Mouse (Mus musculus): ENCODE data around the gene Agap1. TPM values are rescaled to one million over a fixed set of nuclear protein-coding genes. Genes with fewer than 3 reads are reported as not detected.

The Agap1 gene
- total and polyA plus RNA-seq, 2 experiments from 2014 or later = 45.9 to 175 TPM

GRCm38 (mm10) chr1:89509196-89509595, 54.6 kb downstream of the Agap1 start:
- H3K4me2 ChIP-seq (ENCODE audit: low read depth, low read length, poor library complexity, severe bottlenecking) = no peak overlapping the region
- peaks cover 10% of the 10 kb centered on the region; the same call in 1 of the 2 replicates for H3K4me1 ChIP-seq (ENCODE audit: insufficient read depth, low read length)
- H3K27me3 ChIP-seq (ENCODE audit: insufficient read depth, low read length) = no peaks in the 10 kb centered on the region
- no peak overlapping the region for H3K27ac ChIP-seq (ENCODE audit: low read depth, low read length)
- ATAC-seq (ENCODE audit: low FRiP score) (no peak), DNase-seq (ENCODE audit: low spot score) (no peak)
- H3K9ac ChIP-seq (replicated peaks; ENCODE audit: low read length, poor library complexity, severe bottlenecking) = no peak overlapping the region
- H3K36me3 ChIP-seq (ENCODE audit: insufficient read depth, low read length) = no peaks in the 10 kb centered on the region
- TF ChIP-seq CTCF (IDR thresholded peaks at IDR 0.05) = no peak
- 66% methylated on average over 2 of the region's 2 CpGs for WGBS
- H3K4me3 ChIP-seq (ENCODE audit: low read depth, low read length) = no peak overlapping the region
- no peaks in the 10 kb centered on the region for H3K9me3 ChIP-seq (ENCODE audit: low read length)

DNA sequence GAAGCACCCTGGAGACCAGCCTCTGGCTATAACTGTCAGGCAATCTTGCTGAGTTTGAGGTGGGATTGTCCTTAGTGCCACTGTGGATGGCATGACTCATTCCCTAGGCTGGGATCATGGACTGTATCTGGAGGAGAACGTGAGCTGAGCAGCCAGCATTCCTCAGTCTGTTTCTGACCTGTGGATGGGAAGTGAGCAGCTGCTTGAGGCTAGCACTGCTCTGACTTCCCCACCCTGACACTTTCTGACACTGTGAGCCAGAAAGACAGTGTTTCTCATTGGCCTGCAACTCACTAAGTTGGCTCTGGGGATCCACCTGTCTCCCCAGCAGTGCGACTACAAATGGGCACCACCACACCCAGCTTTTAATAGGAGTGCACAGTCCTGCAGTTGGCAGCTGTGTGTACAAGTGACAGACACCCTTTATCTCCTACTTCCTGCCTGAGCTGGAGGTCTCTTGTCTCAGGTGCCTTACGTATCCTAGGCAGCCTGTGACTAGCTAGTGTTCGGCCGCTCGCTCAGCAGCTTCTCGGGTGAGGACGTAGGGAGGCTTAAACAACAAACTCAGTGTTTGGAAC, 55.2 kb downstream of the Agap1 start:
- Histone ChIP-seq H3K4me3 (ENCODE audit: low read depth, low read length) (no peak overlapping the region), H3K9me3 (ENCODE audit: low read length) (no peaks in the 10 kb centered on the region), H3K4me2 (ENCODE audit: low read depth, low read length, poor library complexity, severe bottlenecking) (no peak overlapping the region), H3K27me3 (ENCODE audit: insufficient read depth, low read length) (no peaks in the 10 kb centered on the region), H3K4me1 (ENCODE audit: insufficient read depth, low read length) (peaks cover 10% of the 10 kb centered on the region; the same call in 1 of the 2 replicates), H3K9ac (replicated peaks; ENCODE audit: low read length, poor library complexity, severe bottlenecking) (no peak overlapping the region), H3K27ac (ENCODE audit: low read depth, low read length) (no peak overlapping the region), H3K36me3 (ENCODE audit: insufficient read depth, low read length) (no peaks in the 10 kb centered on the region)
- 51% methylated on average over 8 of the region's 8 CpGs for WGBS
- ATAC-seq (ENCODE audit: low FRiP score) (no peak), DNase-seq (ENCODE audit: low spot score) (no peak)
- TF ChIP-seq CTCF (IDR thresholded peaks at IDR 0.05) = no peak

DNA sequence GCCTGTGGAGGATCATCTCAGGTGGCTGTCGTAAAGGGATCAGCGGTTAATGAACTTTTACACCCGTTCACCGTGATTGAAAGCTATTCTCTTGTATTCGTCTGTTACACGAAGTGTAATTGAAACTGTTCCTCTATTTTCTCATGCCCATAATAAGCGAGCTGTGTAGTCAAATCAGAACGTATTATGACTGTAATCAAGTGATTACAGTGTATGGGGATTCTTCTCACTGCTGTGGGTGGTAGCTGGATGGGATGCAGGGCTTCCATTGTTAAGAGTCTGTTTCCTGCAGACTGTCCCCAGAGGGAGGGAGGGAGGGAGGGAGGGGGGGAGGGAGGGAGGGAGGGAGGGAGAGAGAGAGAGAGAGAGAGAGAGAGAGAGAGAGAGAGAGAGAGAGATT, 56.1 kb downstream of the Agap1 start:
- Histone ChIP-seq H3K27me3 (ENCODE audit: insufficient read depth, low read length) (no peaks in the 10 kb centered on the region), H3K36me3 (ENCODE audit: insufficient read depth, low read length) (no peaks in the 10 kb centered on the region), H3K9me3 (ENCODE audit: low read length) (no peaks in the 10 kb centered on the region), H3K27ac (ENCODE audit: low read depth, low read length) (no peak overlapping the region), H3K4me2 (ENCODE audit: low read depth, low read length, poor library complexity, severe bottlenecking) (no peak overlapping the region), H3K4me1 (ENCODE audit: insufficient read depth, low read length) (peaks cover 10% of the 10 kb centered on the region; the same call in 1 of the 2 replicates), H3K4me3 (ENCODE audit: low read depth, low read length) (no peak overlapping the region), H3K9ac (replicated peaks; ENCODE audit: low read length, poor library complexity, severe bottlenecking) (no peak overlapping the region)
- DNase-seq (ENCODE audit: low spot score) (no peak), ATAC-seq (ENCODE audit: low FRiP score) (no peak)
- 37% methylated on average over 8 of the region's 8 CpGs for WGBS
- TF ChIP-seq CTCF (IDR thresholded peaks at IDR 0.05) = no peak

- no peak overlapping the region for H3K27ac ChIP-seq (ENCODE audit: low read depth, low read length)
- ATAC-seq (ENCODE audit: low FRiP score) (no peak), DNase-seq (ENCODE audit: low spot score) (no peak)
- no peaks in the 10 kb centered on the region for H3K9me3 ChIP-seq (ENCODE audit: low read length)
- H3K9ac ChIP-seq (replicated peaks; ENCODE audit: low read length, poor library complexity, severe bottlenecking) = no peak overlapping the region
- no peak for TF ChIP-seq CTCF (IDR thresholded peaks at IDR 0.05)
- no peaks in the 10 kb centered on the region for H3K36me3 ChIP-seq (ENCODE audit: insufficient read depth, low read length)
- no peak overlapping the region for H3K4me2 ChIP-seq (ENCODE audit: low read depth, low read length, poor library complexity, severe bottlenecking)
- WGBS = 82% methylated on average over 8 of the region's 8 CpGs
- no peak overlapping the region for H3K4me3 ChIP-seq (ENCODE audit: low read depth, low read length)
- peaks cover 10% of the 10 kb centered on the region; the same call in 1 of the 2 replicates for H3K4me1 ChIP-seq (ENCODE audit: insufficient read depth, low read length)
- no peaks in the 10 kb centered on the region for H3K27me3 ChIP-seq (ENCODE audit: insufficient read depth, low read length)
Measured at GRCm38 (mm10) chr1:89513616-89514283, 59.1 kb downstream of the Agap1 start.

- no peak for DNase-seq (ENCODE audit: low spot score)
Measured at GRCm38 (mm10) chr1:89515808-89516560, 61.4 kb downstream of the Agap1 start.

GRCm38 (mm10) chr1:89517817-89518216, 63.2 kb downstream of the Agap1 start:
- Histone ChIP-seq H3K9me3 (ENCODE audit: low read length) (no peaks in the 10 kb centered on the region), H3K27me3 (ENCODE audit: insufficient read depth, low read length) (no peaks in the 10 kb centered on the region), H3K4me1 (ENCODE audit: insufficient read depth, low read length) (peaks cover 4% of the 10 kb centered on the region; the same call in 1 of the 2 replicates), H3K9ac (replicated peaks; ENCODE audit: low read length, poor library complexity, severe bottlenecking) (no peak overlapping the region), H3K27ac (ENCODE audit: low read depth, low read length) (no peak overlapping the region), H3K4me3 (ENCODE audit: low read depth, low read length) (no peak overlapping the region), H3K36me3 (ENCODE audit: insufficient read depth, low read length) (no peaks in the 10 kb centered on the region), H3K4me2 (ENCODE audit: low read depth, low read length, poor library complexity, severe bottlenecking) (no peak overlapping the region)
- WGBS = 21% methylated on average over 5 of the region's 5 CpGs
- TF ChIP-seq CTCF (IDR thresholded peaks at IDR 0.05) = no peak
- DNase-seq (ENCODE audit: low spot score) (peak; percentile 39), ATAC-seq (ENCODE audit: low FRiP score) (no peak)

More at GRCm38 (mm10) chr1:89515808-89516560, 61.4 kb downstream of the Agap1 start:
- WGBS = 68% methylated on average over 11 of the region's 11 CpGs
- no peak for TF ChIP-seq CTCF (IDR thresholded peaks at IDR 0.05)
- Histone ChIP-seq H3K9ac (replicated peaks; ENCODE audit: low read length, poor library complexity, severe bottlenecking) (no peak overlapping the region), H3K4me3 (ENCODE audit: low read depth, low read length) (no peak overlapping the region), H3K27ac (ENCODE audit: low read depth, low read length) (no peak overlapping the region), H3K9me3 (ENCODE audit: low read length) (no peaks in the 10 kb centered on the region), H3K36me3 (ENCODE audit: insufficient read depth, low read length) (no peaks in the 10 kb centered on the region), H3K4me1 (ENCODE audit: insufficient read depth, low read length) (peaks cover 3% of the 10 kb centered on the region; the same call in 1 of the 2 replicates), H3K27me3 (ENCODE audit: insufficient read depth, low read length) (no peaks in the 10 kb centered on the region), H3K4me2 (ENCODE audit: low read depth, low read length, poor library complexity, severe bottlenecking) (no peak overlapping the region)
- ATAC-seq (ENCODE audit: low FRiP score) = no peak
